ENCODE assay signal across 8 mouse cellular contexts in the genomic region with DNA sequence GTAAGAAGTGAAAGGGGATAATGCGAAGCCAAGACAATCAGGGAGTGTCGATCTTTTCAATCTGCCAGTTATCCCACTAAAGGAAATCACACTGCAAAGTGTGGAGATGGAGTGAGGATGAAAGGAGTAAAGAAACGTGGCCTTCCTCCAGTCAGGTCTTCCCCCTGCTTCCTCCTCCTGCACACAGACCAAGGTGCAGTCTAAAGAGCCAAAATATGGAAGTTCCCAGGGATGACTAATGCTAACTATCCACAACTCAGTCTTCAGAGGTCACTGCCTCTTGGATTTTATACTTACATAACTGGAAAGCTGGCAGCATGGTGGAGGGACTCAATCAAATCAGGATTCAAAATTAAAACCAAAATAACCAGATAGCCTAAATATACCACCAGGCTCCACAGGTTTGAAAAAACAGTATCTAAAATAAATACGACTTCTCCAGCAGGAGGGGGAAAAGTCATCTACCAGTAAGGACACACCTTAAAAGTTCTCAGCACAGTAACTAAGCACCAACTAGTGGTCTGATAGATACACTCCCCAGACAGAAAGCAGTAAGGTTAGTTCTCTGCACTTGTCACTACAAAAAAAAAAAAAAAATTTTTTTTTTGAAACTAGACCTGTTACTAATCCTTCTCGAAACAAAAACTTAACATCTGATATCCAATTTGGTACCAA. TPM values are rescaled to one million over a fixed set of nuclear protein-coding genes. Genes with fewer than 3 reads are reported as not detected.
DNase-seq lines count a peak whose midpoint lies in the region; ATAC-seq and TF ChIP-seq lines count a peak whose summit lies in the region.

No protein-coding gene starts in this region.

- H3K9ac ChIP-seq in liver, adult 2 months (ENCODE audit: low read depth, low read length) = no peak overlapping the region
- H3K9ac ChIP-seq in hindbrain, embryonic 15.5 days = 0 out of 2 replicates have a peak overlapping the region, but pooled peaks have one; percentile 78
- peak overlapping the region; percentile 88; the same call in 1 of the 2 replicates for H3K9ac ChIP-seq in midbrain, embryonic 12.5 days (replicated peaks)

- H3K4me1 ChIP-seq in liver, adult 2 months (ENCODE audit: control insufficient read depth, insufficient read depth, low read length) = peaks cover 24% of the 10 kb centered on the region
- peaks cover 51% of the 10 kb centered on the region for H3K4me1 ChIP-seq in hindbrain, embryonic 15.5 days (replicated peaks)
- H3K4me1 ChIP-seq in midbrain, embryonic 12.5 days = peaks cover 72% of the 10 kb centered on the region

- ATAC-seq in hindbrain, embryonic 15.5 days (ENCODE audit: low FRiP score, low read depth) = no peak
- no peak for ATAC-seq in midbrain, embryonic 12.5 days (ENCODE audit: low FRiP score, low read depth)

- TF ChIP-seq CTCF in liver, adult 2 months (IDR thresholded peaks at IDR 0.05; ENCODE audit: low read depth, low read length) = no peak

- no peak for TF ChIP-seq POLR2A in liver, adult 2 months (IDR thresholded peaks at IDR 0.05; ENCODE audit: extremely low read depth, insufficient read depth, low read length)

- no peaks in the 10 kb centered on the region for H3K9me3 ChIP-seq in hindbrain, embryonic 15.5 days
- no peaks in the 10 kb centered on the region for H3K9me3 ChIP-seq in midbrain, embryonic 12.5 days

- H3K27me3 ChIP-seq in liver, adult 2 months (ENCODE audit: control insufficient read depth, insufficient read depth, low read length) = no peaks in the 10 kb centered on the region
- H3K27me3 ChIP-seq in hindbrain, embryonic 15.5 days = no peaks in the 10 kb centered on the region
- peaks cover 4% of the 10 kb centered on the region; the same call in 1 of the 2 replicates for H3K27me3 ChIP-seq in midbrain, embryonic 12.5 days

- peak; percentile 33 for DNase-seq in liver, adult 2 months (ENCODE audit: extremely low read depth, low read depth, low spot score)
- DNase-seq in liver (no peak), adipocyte (ENCODE audit: low spot score) (peak; percentile 54)
- no peak for DNase-seq in left cerebral cortex, postnatal 36 days (ENCODE audit: low spot score in 2 of 2)
- no peak for DNase-seq in layer of hippocampus, postnatal 10 days (ENCODE audit: low spot score in 2 of 2)
- DNase-seq in urinary bladder, adult 18-20 months (ENCODE audit: low spot score in 2 of 2) = no peak

- peak overlapping the region; percentile 99; the same call in 1 of the 2 replicates for H3K4me3 ChIP-seq in liver, adult 2 months (ENCODE audit: insufficient read depth, low read depth, low read length)
- H3K4me3 ChIP-seq in hindbrain, embryonic 15.5 days = no peak overlapping the region; the same call in 1 of the 2 replicates
- H3K4me3 ChIP-seq in midbrain, embryonic 12.5 days = peak overlapping the region; percentile 93

- peak overlapping the region; percentile 42; the same call in 1 of the 2 replicates for H3K27ac ChIP-seq in liver, adult 2 months (replicated peaks; ENCODE audit: insufficient read depth, low read depth, low read length)
- no peak overlapping the region for H3K27ac ChIP-seq in hindbrain, embryonic 15.5 days (replicated peaks)
- peak overlapping the region; percentile 87; the same call in 1 of the 2 replicates for H3K27ac ChIP-seq in midbrain, embryonic 12.5 days (replicated peaks)

- intact Hi-C loops in left cerebral cortex, postnatal 36 days (cut with DNase I) = no loop called here

- H3K4me2 ChIP-seq in hindbrain, embryonic 15.5 days = peak overlapping the region; percentile 80
- H3K4me2 ChIP-seq in midbrain, embryonic 12.5 days (replicated peaks) = peak overlapping the region; percentile 71

- H3K36me3 ChIP-seq in liver, adult 2 months (ENCODE audit: control insufficient read depth, insufficient read depth, low read length) = no peaks in the 10 kb centered on the region
- H3K36me3 ChIP-seq in hindbrain, embryonic 15.5 days = no peaks in the 10 kb centered on the region
- no peaks in the 10 kb centered on the region for H3K36me3 ChIP-seq in midbrain, embryonic 12.5 days

- peaks cover 32% of the 10 kb centered on the region; the same call in 1 of the 2 replicates for H3K79me2 ChIP-seq in liver, adult 2 months (ENCODE audit: control insufficient read depth, insufficient read depth, low read length)

- WGBS in liver, adult 2 months = 42% methylated on average over 5 of the region's 5 CpGs
- 24% methylated on average over 5 of the region's 5 CpGs for WGBS in hindbrain, embryonic 15.5 days
- 10% methylated on average over 5 of the region's 5 CpGs for WGBS in midbrain, embryonic 12.5 days

RNA-seq across cellular contexts. Expression of gene Zfp217, which starts 18.5 kb away (rescaled TPM):
- total RNA-seq in liver, adult 2 months (2014; rRNA removed) = 4.2 and 5.6 TPM in 2 replicates
- polyA plus RNA-seq in liver, adult 2 months (2012; rRNA removed) = 2.4 and 2.9 TPM in 2 replicates
- 1.7 and 1.9 TPM in 2 replicates for polyA plus RNA-seq in hindbrain, embryonic 15.5 days (2015; fragmentation: Nextera tagmentation; extraction: Ambion mirVana)
- polyA plus RNA-seq in midbrain, embryonic 12.5 days (2016; fragmentation: Nextera tagmentation; extraction: Ambion mirVana) = 3.0 and 3.5 TPM in 2 replicates
- total RNA-seq in left cerebral cortex, postnatal 36 days (2021) = 1 to 10 TPM; 2.6 to 2.7 TPM
- 1 to 10 TPM; 4.5 to 5.5 TPM for total RNA-seq in layer of hippocampus, postnatal 10 days (2021)

Comparison
In these comparisons a context has a peak if more than half of its experiments do, and no peak if none do; other contexts are left out.
1. DNase-seq: peak in liver, adult 2 months (single experiment) and adipocyte (single experiment); none in liver (single experiment), left cerebral cortex, postnatal 36 days (0 of 2), layer of hippocampus, postnatal 10 days (0 of 2) and urinary bladder, adult 18-20 months (0 of 2).